Mouse (Mus musculus) cerebellum, adult (tissue): ENCODE measurements around the gene Gm20605.

Experiments
- ATAC-seq: cut with Nextera tagmentation; 2 replicates; pipeline ENCODE4 v1.9.2; 2017; ENCODE audit warnings: mild to moderate bottlenecking, moderate library complexity, mixed read lengths; ENCODE audit not compliant: insufficient number of reproducible peaks, low FRiP score, low TSS enrichment

Gm20605 gene

DNA sequence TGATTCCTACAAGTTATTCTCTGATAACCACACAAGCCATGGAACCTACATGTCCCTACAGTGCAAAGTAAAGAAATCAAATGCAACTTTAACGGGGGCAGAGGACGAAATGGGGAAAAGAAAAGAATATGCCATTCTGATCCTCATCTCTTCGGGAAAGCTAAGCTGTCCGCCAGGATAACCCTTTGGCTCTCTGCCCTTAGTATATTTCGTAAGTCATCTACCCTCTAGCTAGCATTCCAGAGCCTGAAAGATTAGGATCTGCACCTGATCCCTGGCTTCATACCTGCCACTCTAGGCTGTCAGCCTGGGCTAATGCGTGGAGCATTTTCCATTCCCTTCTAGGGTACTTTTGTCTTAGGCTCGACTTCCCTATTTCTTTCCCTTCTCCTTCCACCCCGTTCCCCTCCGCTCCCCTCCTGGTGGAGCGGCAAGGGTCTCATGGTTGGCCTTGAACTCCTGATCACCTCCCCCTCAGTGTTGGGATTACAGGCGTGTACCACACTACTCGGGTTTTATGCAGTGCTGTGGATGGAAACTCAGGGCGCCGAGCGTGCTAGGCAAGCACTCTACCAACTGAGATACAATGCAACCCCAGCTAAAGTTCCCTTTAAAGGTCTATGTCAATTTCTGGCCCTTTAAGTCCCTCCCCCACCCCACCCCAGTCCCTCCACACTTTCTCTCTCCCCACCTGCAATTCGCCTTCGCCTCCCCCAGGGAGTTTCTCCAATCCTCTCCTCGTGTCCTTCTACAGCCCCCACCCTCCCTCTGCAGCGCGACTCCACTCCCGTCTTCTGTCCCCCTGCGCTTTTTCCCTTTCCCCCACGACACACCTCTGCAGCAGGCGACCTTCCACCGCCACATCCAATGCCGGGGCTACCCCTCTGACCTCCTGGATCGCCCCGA, 54.7 kb downstream of the Gm20605 start:
- ATAC-seq: no peak

DNA sequence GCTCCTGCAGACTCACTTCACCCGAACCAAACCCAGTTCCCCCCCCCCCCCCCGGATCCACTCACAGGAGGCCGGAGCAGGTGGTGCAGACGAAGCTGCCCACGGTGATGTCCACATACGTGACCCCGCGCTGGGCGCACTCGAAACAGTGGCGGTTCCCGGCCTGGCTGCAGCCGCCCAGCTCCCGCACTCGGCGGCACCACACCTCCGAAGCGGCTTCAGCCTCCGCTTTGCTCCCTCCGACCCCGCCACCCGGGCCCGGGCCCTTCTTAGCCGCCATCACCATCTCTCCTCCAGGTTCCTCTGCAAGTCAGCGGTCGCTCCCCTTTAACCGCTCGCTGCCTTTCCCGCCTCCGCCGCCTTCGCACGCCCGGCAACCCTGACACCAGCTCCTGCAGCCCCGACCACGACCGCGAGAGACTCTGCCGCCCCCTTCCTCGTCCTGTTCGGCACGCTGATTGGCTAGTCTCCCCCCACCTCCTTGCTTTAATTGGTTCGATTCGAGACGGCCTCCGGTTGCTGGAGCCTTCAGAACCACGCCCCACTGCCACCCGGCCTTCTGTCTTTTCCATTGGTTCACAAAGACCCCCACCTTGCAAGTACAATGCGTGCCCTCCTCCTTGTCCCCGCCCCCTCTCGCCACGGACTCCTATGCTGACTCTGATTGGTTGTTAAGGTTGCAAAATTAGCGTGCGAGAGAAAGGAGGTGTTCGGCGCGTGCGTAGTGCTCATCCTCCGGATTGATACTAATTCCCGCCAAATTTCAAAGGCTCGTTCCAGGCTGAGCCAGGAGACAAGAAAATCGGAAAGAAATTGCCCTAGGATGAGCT, 55.5 kb downstream of the Gm20605 start, which contains the start of gene Agfg2:
Agfg2 (minus strand) TSS at position 433 of the 830 bp plus-strand sequence.
- ATAC-seq: peak; percentile 99

- no peak for ATAC-seq
Observed at GRCm38 (mm10) chr5:137685653-137686052, 56.7 kb downstream of the Gm20605 start.

GRCm38 (mm10) chr5:137686127-137686790, 57.3 kb downstream of the Gm20605 start:
- ATAC-seq: no peak

DNA sequence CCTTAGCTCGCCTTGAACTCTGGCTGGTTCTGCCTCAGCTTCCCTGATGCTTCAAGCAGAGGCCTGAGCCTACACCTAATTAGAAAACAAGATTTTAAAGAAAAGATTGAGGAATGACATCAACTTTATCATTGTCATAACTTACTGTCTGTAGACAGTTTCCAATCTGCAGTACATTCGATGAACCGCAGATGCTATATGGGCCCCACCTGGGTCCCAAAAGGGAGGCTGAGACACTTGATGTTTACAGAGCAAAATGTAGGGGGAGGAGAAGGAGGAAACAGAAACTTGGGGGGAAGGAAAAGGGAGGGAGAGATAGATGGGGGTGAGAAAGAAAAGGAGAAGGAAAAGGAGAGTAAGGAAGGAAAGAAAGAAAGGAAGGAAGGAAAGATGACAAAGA, 61.0 kb downstream of the Gm20605 start:
- ATAC-seq: no peak

GRCm38 (mm10) chr5:137690531-137690930, 61.6 kb downstream of the Gm20605 start:
- no peak for ATAC-seq

- ATAC-seq: no peak
Observed at GRCm38 (mm10) chr5:137691881-137692280, 62.9 kb downstream of the Gm20605 start.
